Mouse (Mus musculus): Measurements from ENCODE around the gene Prkce.

DNA sequence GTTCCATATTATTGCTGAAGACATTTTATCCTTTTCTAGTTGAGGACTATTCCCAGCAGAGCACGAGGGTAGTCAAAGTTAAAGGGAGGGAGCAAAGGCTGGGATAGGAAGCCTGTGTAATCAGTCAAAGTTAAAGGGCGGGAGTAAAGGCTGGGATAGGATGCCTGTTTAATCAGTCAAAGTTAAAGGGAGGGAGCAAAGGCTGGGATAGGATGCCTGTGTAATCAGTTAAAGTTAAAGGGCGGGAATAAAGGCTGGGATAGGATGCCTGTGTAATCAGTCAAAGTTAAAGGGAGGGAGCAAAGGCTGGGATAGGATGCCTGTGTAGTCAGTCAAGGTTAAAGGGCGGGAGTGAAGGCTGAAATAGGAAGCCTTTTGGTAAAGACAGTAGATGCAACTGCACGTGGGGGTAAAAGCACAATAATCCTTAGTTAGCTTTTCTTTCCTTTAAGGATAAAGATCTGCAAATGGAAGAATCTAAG, 16.7 kb upstream of the Prkce start:
- TF ChIP-seq CTCF (IDR thresholded peaks at IDR 0.05; ENCODE audit: control insufficient read depth, insufficient read depth, low read length): no peak
- no peak for TF ChIP-seq POLR2A (IDR thresholded peaks at IDR 0.05; ENCODE audit: borderline replicate concordance, control insufficient read depth, low read depth, low read length)

Measured in bone marrow, adult 2 months (tissue).